Mouse (Mus musculus) ES-E14 (cell line): Measurements from ENCODE around the gene Os9.

ENCODE experiments used
- CHD2 ChIP-seq: IDR thresholded peaks from 2 replicates; pipeline ENCODE4 v1.6.1; 2014; ENCODE audit warnings: mild to moderate bottlenecking, low read depth, low read length, inconsistent platforms
- HCFC1 ChIP-seq: IDR thresholded peaks from 2 replicates; pipeline ENCODE4 v1.6.1; 2012; ENCODE audit warnings: low read length, inconsistent platforms, borderline replicate concordance; ENCODE audit not compliant: insufficient read depth
- MAFK ChIP-seq: IDR thresholded peaks from 2 replicates; pipeline ENCODE4 v1.6.1; 2014; ENCODE audit warnings: mild to moderate bottlenecking, low read depth, low read length, inconsistent platforms; ENCODE audit not compliant: insufficient read depth
- ZC3H11A ChIP-seq: IDR thresholded peaks from 2 replicates; pipeline ENCODE4 v1.6.1; 2012; ENCODE audit warnings: low read depth, mild to moderate bottlenecking, inconsistent platforms, low read length, borderline replicate concordance
- ZNF384 ChIP-seq: IDR thresholded peaks from 2 replicates; pipeline ENCODE4 v1.6.1; 2012; ENCODE audit warnings: low read depth, low read length, inconsistent platforms

DNA sequence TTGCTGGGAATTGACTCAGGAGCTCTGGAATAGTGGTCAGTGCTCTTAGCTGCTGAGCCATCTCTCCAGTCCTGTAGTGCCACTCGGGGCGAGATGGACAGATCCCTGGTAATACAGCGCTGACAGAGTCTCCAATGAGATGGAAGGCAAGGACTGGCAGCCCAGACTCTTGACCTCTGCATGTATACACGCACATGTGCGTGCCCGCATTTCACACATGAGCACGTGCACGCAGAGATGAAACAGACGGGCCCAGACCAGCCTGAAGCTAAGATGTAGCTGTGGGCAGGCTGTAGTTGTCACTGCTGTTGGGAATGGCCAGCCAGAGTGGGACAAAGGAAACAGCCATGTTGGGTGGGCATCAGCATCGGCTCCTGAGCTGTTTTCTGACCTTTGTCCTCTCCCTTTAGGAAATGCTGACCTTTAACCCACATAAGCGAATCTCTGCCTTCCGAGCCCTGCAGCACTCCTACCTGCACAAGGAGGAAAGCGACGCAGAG, 54.4 kb downstream of the Os9 start:
- no peak for TF ChIP-seq MAFK
- TF ChIP-seq ZNF384: no peak
- no peak for TF ChIP-seq ZC3H11A
- no peak for TF ChIP-seq HCFC1
- no peak for TF ChIP-seq CHD2
